Mouse (Mus musculus) midbrain, embryonic 13.5 days (tissue): ENCODE results near the gene Fbxo46. TPM values are rescaled to one million over a fixed set of nuclear protein-coding genes. Genes with fewer than 3 reads are reported as not detected.
A peak's percentile ranks its signal among the peaks of the same experiment; 100 is the strongest.

ENCODE experiments used
- ATAC-seq: fragments of 200-750 bp; cut with Nextera tagmentation; 2 replicates; pipeline ENCODE4 v1.8.0; 2017; ENCODE audit warnings: mild to moderate bottlenecking, moderate TSS enrichment, moderate library complexity
- H3K27ac ChIP-seq: fragments of 300-500 bp; sonication (generic); 2 replicates; pipeline ENCODE4 v1.5.1; 2015; ENCODE audit warnings: inconsistent platforms, mild to moderate bottlenecking, moderate library complexity
- H3K27me3 ChIP-seq: fragments of 300-500 bp; sonication (generic); 2 replicates; pipeline ENCODE4 v1.6.1; 2015; ENCODE audit warnings: mild to moderate bottlenecking, inconsistent platforms
- H3K36me3 ChIP-seq: fragments of 300-500 bp; sonication (generic); 2 replicates; pipeline ENCODE4 v1.6.1; 2015; ENCODE audit warnings: mild to moderate bottlenecking, inconsistent platforms
- H3K4me1 ChIP-seq: fragments of 300-500 bp; sonication (generic); replicated peaks from 2 replicates; pipeline ENCODE4 v1.6.1; 2015; ENCODE audit warnings: inconsistent platforms
- H3K4me2 ChIP-seq: fragments of 300-500 bp; sonication (generic); replicated peaks from 2 replicates; pipeline ENCODE4 v1.6.1; 2015; ENCODE audit warnings: moderate library complexity, mild to moderate bottlenecking, inconsistent platforms
- H3K4me3 ChIP-seq: fragments of 300-500 bp; sonication (generic); replicated peaks from 2 replicates; pipeline ENCODE4 v1.5.1; 2015; ENCODE audit warnings: mild to moderate bottlenecking, inconsistent platforms
- H3K9ac ChIP-seq: fragments of 300-500 bp; sonication (generic); replicated peaks from 2 replicates; pipeline ENCODE4 v1.6.1; 2015; ENCODE audit warnings: mild to moderate bottlenecking, inconsistent platforms
- H3K9me3 ChIP-seq: fragments of 300-500 bp; sonication (generic); 2 replicates; pipeline ENCODE4 v1.6.1; 2016; ENCODE audit warnings: mild to moderate bottlenecking, inconsistent platforms
- WGBS: fragments of 180-500 bp; shearing (Covaris S2); methylation state at CpG from one replicate; pipeline ENCODE4 v1.1.7; 2015; 5-methylcytosine and 5-hydroxymethylcytosine counted together
- polyA plus RNA-seq: library from polyadenylated mRNA; unstranded; fragments of >200 nt; fragmentation: Nextera tagmentation; extraction: Ambion mirVana; gene quantifications from 2 replicates; pipeline ENCODE4 v1.2.1, GENCODE M21; 2015

Fbxo46 gene
- polyA plus RNA-seq, 1 experiment from 2014 or later: 19.6 TPM

DNA sequence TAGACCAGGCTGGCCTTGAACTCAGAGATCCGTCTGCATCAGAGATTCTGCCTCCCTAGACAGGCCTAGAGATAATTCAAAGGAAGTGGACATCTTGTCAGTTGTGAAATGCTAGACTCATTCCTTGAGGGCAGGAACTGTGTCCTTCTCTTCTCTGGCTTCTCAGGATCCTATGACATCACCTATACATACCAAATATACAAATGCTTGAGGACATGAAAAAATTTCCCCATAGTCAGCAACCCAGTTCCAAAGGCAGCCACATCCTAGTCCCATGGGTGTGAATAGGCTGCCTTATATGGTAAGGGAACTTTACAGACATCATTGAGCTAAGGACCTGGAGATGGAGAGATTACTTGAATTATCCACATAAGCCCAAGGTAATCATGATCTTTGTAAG lies 10.1 kb upstream of the Fbxo46 start:
- H3K27me3 ChIP-seq: no peaks in the 10 kb centered on the region
- no peak overlapping the region for H3K4me3 ChIP-seq
- WGBS: 84% methylated on average over 1 of the region's 1 CpGs
- ATAC-seq: no peak
- no peaks in the 10 kb centered on the region for H3K36me3 ChIP-seq
- H3K9me3 ChIP-seq: no peaks in the 10 kb centered on the region
- no peak overlapping the region for H3K4me2 ChIP-seq
- H3K27ac ChIP-seq: no peak overlapping the region
- H3K9ac ChIP-seq: no peak overlapping the region
- H3K4me1 ChIP-seq: no peaks in the 10 kb centered on the region

DNA sequence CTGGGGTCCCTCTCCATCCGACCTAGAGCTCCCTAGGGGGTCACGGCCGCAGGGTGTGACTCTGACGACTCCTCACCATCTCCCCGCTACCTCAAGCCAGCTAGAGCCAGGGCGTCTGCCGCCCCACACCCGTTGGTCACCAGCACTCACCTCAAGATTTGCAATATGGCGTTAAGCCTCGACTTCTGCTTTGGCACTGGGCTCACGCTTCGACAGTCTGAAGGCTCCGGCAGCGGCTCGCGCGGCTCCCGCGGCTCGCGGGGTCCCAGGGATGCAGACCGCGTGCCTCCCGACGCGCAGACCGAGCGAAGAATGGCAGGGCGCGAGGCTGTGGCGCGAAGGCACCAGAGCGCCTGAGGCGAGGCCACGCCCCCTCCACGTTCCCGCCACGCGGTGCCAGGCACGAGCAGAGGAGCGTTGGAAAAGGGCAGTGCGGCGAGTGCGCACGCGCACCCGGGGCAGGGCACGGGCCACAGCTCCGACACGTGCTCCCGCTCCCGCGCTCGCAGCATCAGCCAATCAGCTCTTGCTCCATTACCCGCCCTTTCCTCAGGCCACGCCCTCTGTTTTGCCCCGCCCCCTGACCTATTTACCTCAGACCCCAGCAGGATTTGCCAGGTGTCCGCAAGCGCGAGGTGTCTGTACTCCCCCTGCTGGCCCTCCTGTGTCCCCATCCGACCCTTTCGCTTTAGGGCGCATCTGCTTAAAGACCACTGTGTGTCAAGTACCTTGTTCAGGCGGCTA lies 1.5 kb upstream of the Fbxo46 start, which contains the start of gene Gm4969:
TSS of gene Gm4969 (minus strand) at position 341 of the 744 bp plus-strand sequence.
- peak; percentile 25; the same call in 1 of the 2 replicates for ATAC-seq

DNA sequence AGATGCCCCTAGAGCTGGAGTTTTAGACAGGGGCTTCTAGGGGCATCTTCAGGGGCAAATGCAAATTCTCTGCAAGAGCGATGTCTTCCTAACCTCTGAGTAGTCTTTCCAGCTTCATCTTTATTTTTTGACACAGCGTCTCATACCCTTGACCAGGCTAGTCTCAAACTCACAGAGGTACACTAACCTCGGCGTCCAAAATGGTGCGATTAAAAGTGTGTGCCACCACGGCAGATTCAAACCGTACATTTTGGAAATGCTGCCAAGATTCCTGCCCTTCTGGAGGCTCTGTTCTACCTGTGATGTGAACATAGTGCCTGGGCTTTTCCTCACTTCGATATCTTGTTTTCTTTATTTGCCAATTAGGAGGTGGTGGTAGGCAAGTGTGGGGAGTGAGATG lies 576 bp upstream of the Fbxo46 start:
- peak; percentile 35 for ATAC-seq
- no peak overlapping the region for H3K4me2 ChIP-seq
- WGBS: 94% methylated on average over 8 of the region's 8 CpGs
- peaks cover 23% of the 10 kb centered on the region for H3K4me1 ChIP-seq
- H3K36me3 ChIP-seq: no peaks in the 10 kb centered on the region
- H3K9ac ChIP-seq: no peak overlapping the region
- H3K4me3 ChIP-seq: no peak overlapping the region
- H3K27me3 ChIP-seq: peaks cover 12% of the 10 kb centered on the region
- H3K27ac ChIP-seq: no peak overlapping the region
- H3K9me3 ChIP-seq: no peaks in the 10 kb centered on the region

More for the DNA sequence above, 1.5 kb upstream of the Fbxo46 start, which contains the start of gene Gm4969:
- Histone ChIP-seq H3K4me2 (peak within 1 kb of the TSS; percentile 48), H3K9me3 (no peaks in the 10 kb centered on the region), H3K4me1 (peaks cover 23% of the 10 kb centered on the region), H3K9ac (0 out of 2 replicates have a peak within 1 kb of the TSS, but pooled peaks have one; percentile 10), H3K27me3 (peaks cover 12% of the 10 kb centered on the region), H3K27ac (no peak within 1 kb of the TSS), H3K36me3 (no peaks in the 10 kb centered on the region), H3K4me3 (peak within 1 kb of the TSS; percentile 31)
- 25% methylated on average over 45 of the region's 64 CpGs for WGBS

DNA sequence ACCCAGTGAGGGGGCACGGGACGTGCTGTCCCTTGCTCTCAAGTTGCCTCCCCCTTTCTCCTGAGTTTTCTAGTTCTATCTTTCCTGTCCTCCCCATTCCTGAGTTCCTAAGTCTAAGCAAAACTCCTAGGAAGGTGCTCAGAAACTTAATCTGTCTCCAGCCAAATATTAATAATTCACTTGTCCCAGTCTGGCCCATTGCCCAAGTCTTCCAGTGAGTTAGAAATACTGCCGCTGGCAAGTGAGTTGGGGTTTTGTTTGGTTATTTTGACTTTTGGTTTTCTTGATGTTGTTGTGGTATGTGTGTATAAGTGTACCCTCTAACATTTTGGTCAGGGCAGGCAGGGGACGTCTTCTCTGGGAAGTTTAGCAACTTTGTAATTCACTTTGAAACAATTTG lies 2.0 kb downstream of the Fbxo46 start:
- Histone ChIP-seq H3K36me3 (no peaks in the 10 kb centered on the region), H3K27me3 (peaks cover 12% of the 10 kb centered on the region), H3K27ac (no peak overlapping the region), H3K4me1 (peaks cover 23% of the 10 kb centered on the region), H3K9me3 (no peaks in the 10 kb centered on the region), H3K4me2 (no peak overlapping the region), H3K4me3 (no peak overlapping the region), H3K9ac (no peak overlapping the region)
- no peak for ATAC-seq
- WGBS: 94% methylated on average over 4 of the region's 4 CpGs

DNA sequence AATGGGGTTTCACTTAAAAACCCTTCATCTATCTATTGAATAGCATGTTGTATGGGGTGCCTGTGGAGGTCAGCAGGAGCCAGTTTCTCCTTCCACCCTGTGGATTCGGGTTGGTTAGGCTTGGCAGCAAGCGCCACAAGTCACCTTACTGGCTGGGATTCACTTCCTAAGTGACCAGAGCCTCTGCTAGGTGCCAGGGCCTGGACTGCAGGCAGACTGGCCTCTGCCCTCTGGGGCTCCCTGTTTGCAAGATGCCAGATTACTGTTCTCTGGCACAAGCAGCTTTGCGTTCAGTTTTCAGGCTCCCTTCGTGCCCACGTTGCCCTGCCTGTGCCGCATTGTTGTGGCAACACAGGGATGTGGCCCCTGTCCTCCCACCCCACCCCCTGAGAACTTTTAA lies 5.1 kb downstream of the Fbxo46 start:
- Histone ChIP-seq H3K27ac (no peak overlapping the region), H3K9ac (no peak overlapping the region)
- 91% methylated on average over 6 of the region's 6 CpGs for WGBS

DNA sequence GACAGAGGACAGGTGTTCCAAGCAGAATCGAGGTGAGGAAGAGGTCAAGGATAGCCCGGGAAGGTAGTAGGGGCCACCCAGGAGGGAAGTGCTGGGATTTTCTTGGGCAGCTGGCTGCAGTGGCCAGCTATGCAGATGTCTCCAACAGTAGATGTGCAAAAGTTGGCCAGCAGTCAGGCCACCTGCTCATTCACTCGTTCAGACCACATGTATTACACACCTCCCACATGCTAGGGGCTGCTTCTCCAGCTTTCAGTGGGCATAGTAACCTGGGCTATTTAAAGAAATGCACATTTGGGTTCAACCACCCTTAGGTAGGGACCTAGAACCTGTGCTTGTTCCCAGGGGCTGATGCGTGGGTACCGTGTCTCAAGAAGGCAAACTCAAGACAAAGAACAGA lies 8.1 kb downstream of the Fbxo46 start:
- peaks cover 15% of the 10 kb centered on the region for H3K4me1 ChIP-seq
- no peak for ATAC-seq

More for the DNA sequence above, 5.1 kb downstream of the Fbxo46 start:
- ATAC-seq: no peak
- H3K4me2 ChIP-seq: no peak overlapping the region
- no peak overlapping the region for H3K4me3 ChIP-seq
- peaks cover 12% of the 10 kb centered on the region for H3K36me3 ChIP-seq
- H3K4me1 ChIP-seq: peaks cover 18% of the 10 kb centered on the region
- no peaks in the 10 kb centered on the region for H3K9me3 ChIP-seq
- no peaks in the 10 kb centered on the region for H3K27me3 ChIP-seq

DNA sequence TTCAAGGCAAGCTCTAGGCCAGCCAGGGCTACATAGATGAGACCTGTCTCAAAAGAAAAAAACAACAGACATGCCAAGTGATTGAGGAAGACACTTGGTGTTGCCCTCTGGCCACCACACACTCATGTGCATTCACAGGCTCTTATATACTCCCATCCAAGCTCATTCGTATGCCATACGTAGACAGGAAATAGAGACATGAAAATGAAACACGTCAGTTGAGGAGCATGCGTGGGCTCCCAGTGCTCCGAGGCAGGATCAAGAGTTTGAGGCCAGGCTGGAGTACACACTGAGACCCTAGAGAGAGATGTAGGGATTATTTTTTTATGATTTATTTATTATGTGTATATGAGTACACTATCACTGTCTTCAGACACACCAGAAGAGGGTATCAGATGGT lies 9.7 kb downstream of the Fbxo46 start:
- no peak overlapping the region for H3K27ac ChIP-seq
- no peak overlapping the region for H3K4me3 ChIP-seq

More for the DNA sequence above, 8.1 kb downstream of the Fbxo46 start:
- WGBS: 90% methylated on average over 5 of the region's 5 CpGs
- H3K27ac ChIP-seq: no peak overlapping the region
- no peaks in the 10 kb centered on the region for H3K9me3 ChIP-seq
- H3K27me3 ChIP-seq: no peaks in the 10 kb centered on the region
- H3K36me3 ChIP-seq: peaks cover 12% of the 10 kb centered on the region
- H3K4me2 ChIP-seq: no peak overlapping the region
- H3K9ac ChIP-seq: no peak overlapping the region
- no peak overlapping the region for H3K4me3 ChIP-seq

DNA sequence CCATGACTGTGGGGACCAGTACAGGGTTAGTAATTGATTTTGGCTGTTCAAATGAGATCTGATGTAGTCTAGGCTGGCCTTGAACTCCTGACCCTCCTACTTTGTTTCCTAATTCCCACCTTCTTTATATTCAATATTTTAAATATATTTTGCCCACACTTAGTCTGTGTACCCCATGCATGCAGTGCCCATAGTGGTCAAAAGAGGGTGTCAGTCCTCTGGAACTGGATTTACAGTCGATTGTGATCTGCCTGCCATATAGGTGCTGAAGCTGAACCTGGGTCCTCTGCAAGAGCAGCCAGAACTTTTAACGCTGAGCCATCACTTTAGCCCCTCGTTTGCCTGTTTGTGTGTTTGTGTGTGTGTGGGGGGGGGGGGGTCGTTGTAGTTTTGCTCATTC lies 11.0 kb downstream of the Fbxo46 start:
- H3K36me3 ChIP-seq: peaks cover 23% of the 10 kb centered on the region
- H3K4me3 ChIP-seq: peak overlapping the region; percentile 44
- no peaks in the 10 kb centered on the region for H3K9me3 ChIP-seq
- H3K4me2 ChIP-seq: peak overlapping the region; percentile 55
- H3K9ac ChIP-seq: peak overlapping the region; percentile 67; the same call in 1 of the 2 replicates
- no peaks in the 10 kb centered on the region for H3K27me3 ChIP-seq
- peak; percentile 1; the same call in 1 of the 2 replicates for ATAC-seq
- peak overlapping the region; percentile 94 for H3K27ac ChIP-seq
- WGBS: 34% methylated on average over 4 of the region's 4 CpGs
- peaks cover 19% of the 10 kb centered on the region for H3K4me1 ChIP-seq

More for the DNA sequence above, 9.7 kb downstream of the Fbxo46 start:
- no peaks in the 10 kb centered on the region for H3K27me3 ChIP-seq
- no peak overlapping the region for H3K4me2 ChIP-seq
- ATAC-seq: no peak
- H3K4me1 ChIP-seq: peaks cover 19% of the 10 kb centered on the region
- H3K36me3 ChIP-seq: peaks cover 12% of the 10 kb centered on the region
- 94% methylated on average over 5 of the region's 5 CpGs for WGBS
- H3K9ac ChIP-seq: no peak overlapping the region
- H3K9me3 ChIP-seq: no peaks in the 10 kb centered on the region

DNA sequence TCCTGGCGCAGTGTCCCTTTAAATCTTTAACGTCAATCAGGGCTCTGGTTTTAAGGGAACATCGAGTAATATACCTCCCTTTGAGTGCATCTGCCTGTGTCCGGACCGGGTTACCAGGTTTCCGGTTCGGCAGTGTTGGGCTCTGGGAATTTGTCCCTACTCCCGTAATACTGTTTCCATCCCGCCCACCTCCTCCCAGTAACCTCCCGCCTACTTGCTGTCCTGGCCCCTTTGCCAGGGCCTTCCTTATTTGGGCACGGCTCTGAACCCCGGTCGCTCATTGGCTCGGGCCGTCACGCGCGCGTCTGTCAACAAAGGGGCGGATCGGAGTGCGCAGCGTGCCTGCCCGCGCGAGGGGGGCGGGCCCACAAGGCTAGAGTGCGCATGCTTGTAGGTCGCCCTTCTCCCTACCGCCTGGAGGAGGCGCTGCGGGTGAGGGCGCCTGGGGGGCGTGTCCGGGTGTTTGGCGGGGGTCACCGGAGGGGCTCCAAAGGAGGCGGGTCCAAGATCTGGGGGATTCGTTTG lies 11.7 kb downstream of the Fbxo46 start:
- H3K4me1 ChIP-seq: peaks cover 19% of the 10 kb centered on the region
- under 1% methylated on average over 39 of the region's 39 CpGs for WGBS
- peak; percentile 99 for ATAC-seq

DNA sequence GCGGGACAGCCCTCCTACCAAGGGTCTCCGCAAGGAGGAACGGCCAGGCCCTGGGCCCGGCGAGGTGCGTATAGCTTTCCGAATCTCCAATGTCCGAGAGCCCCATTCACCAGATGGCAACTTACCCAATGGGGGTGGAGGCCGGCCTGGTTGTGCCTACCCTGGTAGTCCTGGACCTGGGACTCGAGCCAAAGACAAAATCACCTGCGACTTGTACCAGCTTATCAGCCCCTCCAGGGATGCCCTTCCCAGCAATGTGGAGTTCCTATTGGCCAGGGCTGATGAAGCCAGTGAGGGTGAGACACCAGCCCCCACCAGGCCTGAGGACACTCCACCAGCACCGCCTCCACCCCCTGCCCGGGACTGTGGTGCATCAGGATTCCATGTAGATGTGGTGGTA lies 16.5 kb downstream of the Fbxo46 start:
- Histone ChIP-seq H3K4me3 (no peak overlapping the region), H3K4me1 (peaks cover 10% of the 10 kb centered on the region), H3K4me2 (no peak overlapping the region), H3K9ac (no peak overlapping the region), H3K36me3 (peaks cover 65% of the 10 kb centered on the region), H3K27me3 (no peaks in the 10 kb centered on the region), H3K9me3 (no peaks in the 10 kb centered on the region), H3K27ac (no peak overlapping the region)
- ATAC-seq: no peak
- 95% methylated on average over 13 of the region's 13 CpGs for WGBS

More for the DNA sequence above, 11.7 kb downstream of the Fbxo46 start:
- Histone ChIP-seq H3K36me3 (peaks cover 30% of the 10 kb centered on the region), H3K27ac (peak overlapping the region; percentile 94), H3K9me3 (no peaks in the 10 kb centered on the region), H3K4me2 (peak overlapping the region; percentile 55), H3K4me3 (peak overlapping the region; percentile 44), H3K9ac (peak overlapping the region; percentile 67), H3K27me3 (no peaks in the 10 kb centered on the region)

DNA sequence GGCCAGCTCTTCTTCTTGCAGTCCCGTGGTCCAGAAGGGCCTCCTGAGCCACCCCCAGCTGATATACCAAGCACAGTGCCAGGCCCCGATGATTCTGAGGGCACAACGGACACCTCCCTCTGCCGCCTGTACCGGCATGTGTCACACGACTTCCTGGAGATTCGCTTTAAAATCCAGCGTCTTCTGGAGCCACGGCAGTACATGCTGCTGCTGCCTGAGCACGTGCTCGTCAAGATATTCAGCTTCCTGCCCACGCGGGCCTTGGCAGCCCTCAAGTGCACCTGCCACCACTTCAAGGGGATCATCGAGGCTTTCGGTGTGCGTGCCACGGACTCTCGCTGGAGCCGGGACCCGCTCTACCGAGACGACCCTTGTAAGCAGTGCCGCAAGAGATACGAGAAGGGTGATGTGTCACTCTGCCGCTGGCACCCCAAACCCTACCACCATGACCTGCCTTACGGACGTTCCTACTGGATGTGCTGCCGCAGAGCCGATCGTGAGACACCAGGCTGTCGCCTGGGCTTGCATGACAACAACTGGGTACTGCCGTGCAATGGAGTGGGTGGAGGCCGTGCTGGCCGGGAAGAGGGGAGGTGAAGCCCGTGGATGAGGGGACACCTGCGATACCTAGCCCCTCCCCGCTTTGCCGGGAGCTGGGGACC lies 17.1 kb downstream of the Fbxo46 start:
- Histone ChIP-seq H3K9ac (no peak overlapping the region), H3K4me3 (no peak overlapping the region), H3K27me3 (no peaks in the 10 kb centered on the region), H3K4me1 (peaks cover 8% of the 10 kb centered on the region), H3K36me3 (peaks cover 69% of the 10 kb centered on the region), H3K27ac (no peak overlapping the region), H3K4me2 (no peak overlapping the region), H3K9me3 (no peaks in the 10 kb centered on the region)
- WGBS: 92% methylated on average over 38 of the region's 38 CpGs
- ATAC-seq: no peak

DNA sequence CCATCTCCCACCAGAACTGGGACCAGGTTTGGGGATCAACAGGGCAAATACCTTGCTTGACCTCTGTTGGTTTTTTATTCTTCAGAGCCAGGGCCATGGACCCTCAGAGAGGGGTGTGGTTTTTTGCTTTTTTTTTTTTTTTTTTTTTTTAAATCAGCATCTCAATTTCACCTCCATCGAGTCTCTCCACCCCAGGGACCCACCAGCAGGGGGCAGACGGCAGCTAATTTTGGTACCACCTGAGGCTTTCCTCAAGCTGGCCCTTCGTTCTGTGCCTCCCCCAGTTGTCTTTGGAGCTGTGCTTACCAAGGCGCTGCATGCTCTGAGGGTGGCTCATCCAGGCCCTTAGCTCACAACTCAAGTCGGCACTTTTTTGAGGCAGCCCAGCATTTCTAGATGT lies 17.7 kb downstream of the Fbxo46 start:
- no peak for ATAC-seq
- Histone ChIP-seq H3K4me2 (no peak overlapping the region), H3K36me3 (peaks cover 75% of the 10 kb centered on the region), H3K9me3 (no peaks in the 10 kb centered on the region), H3K4me1 (0 out of 2 replicates have a peak, but pooled peaks cover 4% of the 10 kb centered on the region), H3K4me3 (no peak overlapping the region), H3K9ac (no peak overlapping the region), H3K27me3 (no peaks in the 10 kb centered on the region), H3K27ac (no peak overlapping the region)
- WGBS: 52% methylated on average over 5 of the region's 5 CpGs
